Mouse (Mus musculus) liver, embryonic 16.5 days (tissue): ENCODE measurements at regions not wholly inside any gene's neighbourhood (a gene's known extent, or its start where the extent isn't known, plus 50 kb on each side); places are given as distances from the start of the nearest gene placed in this dataset.

Source experiments
- ATAC-seq: fragments of 200-750 bp; cut with Nextera tagmentation; 2 replicates; pipeline ENCODE4 v1.8.0; 2017; ENCODE audit warnings: low read depth, mild to moderate bottlenecking, moderate number of reproducible peaks, moderate library complexity
- H3K27ac ChIP-seq: fragments of 300-500 bp; sonication (generic); 2 replicates; pipeline ENCODE4 v1.5.1; 2014; ENCODE audit warnings: mild to moderate bottlenecking, low read length
- H3K27me3 ChIP-seq: fragments of 300-500 bp; sonication (generic); 2 replicates; pipeline ENCODE4 v1.6.1; 2014; ENCODE audit warnings: low read depth, low read length, mixed read lengths; ENCODE audit not compliant: control insufficient read depth, insufficient read depth
- H3K36me3 ChIP-seq: fragments of 300-500 bp; sonication (generic); 2 replicates; pipeline ENCODE4 v1.6.1; 2014; ENCODE audit warnings: mild to moderate bottlenecking; ENCODE audit not compliant: control insufficient read depth, insufficient read depth
- H3K4me1 ChIP-seq: fragments of 300-500 bp; sonication (generic); 2 replicates; pipeline ENCODE4 v1.6.1; 2014; ENCODE audit warnings: low read depth, low read length, mixed read lengths; ENCODE audit not compliant: control insufficient read depth
- H3K4me2 ChIP-seq: fragments of 300-500 bp; sonication (generic); 2 replicates; pipeline ENCODE4 v1.6.1; 2014; ENCODE audit warnings: low read depth, low read length, mixed read lengths
- H3K4me3 ChIP-seq: fragments of 300-500 bp; sonication (generic); 2 replicates; pipeline ENCODE4 v1.5.1; 2014; ENCODE audit warnings: low read depth, mild to moderate bottlenecking, low read length
- H3K9ac ChIP-seq: fragments of 300-500 bp; sonication (generic); 2 replicates; pipeline ENCODE4 v1.6.1; 2014; ENCODE audit warnings: low read depth, low read length
- H3K9me3 ChIP-seq: fragments of 300-500 bp; sonication (generic); replicated peaks from 2 replicates; pipeline ENCODE4 v1.6.1; 2016; ENCODE audit warnings: low read length; ENCODE audit not compliant: control insufficient read depth
- WGBS: fragments of 180-500 bp; shearing (Covaris S2); extraction: QIAGEN DNeasy Blood & Tissue Kit; methylation state at CpG from one replicate; pipeline ENCODE4 v1.1.7; 2014; ENCODE audit not compliant: insufficient replicate concordance; 5-methylcytosine and 5-hydroxymethylcytosine counted together

- WGBS, result 59% methylated on average over 3 of the region's 3 CpGs
- Histone ChIP-seq H3K4me2 (no peak overlapping the region), H3K27me3 (no peaks in the 10 kb centered on the region), H3K4me3 (no peak overlapping the region), H3K36me3 (no peaks in the 10 kb centered on the region), H3K4me1 (no peaks in the 10 kb centered on the region), H3K27ac (no peak overlapping the region), H3K9ac (no peak overlapping the region), H3K9me3 (no peaks in the 10 kb centered on the region)
- no peak for ATAC-seq
Observed at GRCm38 (mm10) chr12:15216180-15216579, 600.5 kb downstream of the Trib2 start.

GRCm38 (mm10) chr12:15174411-15175041, 642.2 kb downstream of the Trib2 start:
- no peak for ATAC-seq
- Histone ChIP-seq H3K9me3 (no peaks in the 10 kb centered on the region), H3K4me2 (no peak overlapping the region), H3K9ac (no peak overlapping the region), H3K27ac (no peak overlapping the region), H3K27me3 (no peaks in the 10 kb centered on the region), H3K4me1 (no peaks in the 10 kb centered on the region), H3K36me3 (no peaks in the 10 kb centered on the region), H3K4me3 (no peak overlapping the region)
- 44% methylated on average over 6 of the region's 6 CpGs for WGBS

GRCm38 (mm10) chr12:15162605-15163004, 654.1 kb downstream of the Trib2 start:
- Histone ChIP-seq H3K9me3 (no peaks in the 10 kb centered on the region), H3K9ac (no peak overlapping the region), H3K36me3 (no peaks in the 10 kb centered on the region), H3K27ac (no peak overlapping the region), H3K4me2 (no peak overlapping the region), H3K4me3 (no peak overlapping the region), H3K27me3 (no peaks in the 10 kb centered on the region), H3K4me1 (no peaks in the 10 kb centered on the region)
- no peak for ATAC-seq
- 59% methylated on average over 5 of the region's 5 CpGs for WGBS

GRCm38 (mm10) chr12:15161864-15162263, 654.9 kb downstream of the Trib2 start:
- no peak for ATAC-seq
- Histone ChIP-seq H3K4me3 (no peak overlapping the region), H3K9me3 (no peaks in the 10 kb centered on the region), H3K4me2 (no peak overlapping the region), H3K4me1 (no peaks in the 10 kb centered on the region), H3K9ac (no peak overlapping the region), H3K27ac (no peak overlapping the region), H3K27me3 (no peaks in the 10 kb centered on the region), H3K36me3 (no peaks in the 10 kb centered on the region)
- WGBS, result 46% methylated on average over 3 of the region's 3 CpGs

- Histone ChIP-seq H3K9me3 (no peaks in the 10 kb centered on the region), H3K27ac (no peak overlapping the region), H3K36me3 (no peaks in the 10 kb centered on the region), H3K27me3 (no peaks in the 10 kb centered on the region), H3K4me3 (no peak overlapping the region), H3K4me1 (no peaks in the 10 kb centered on the region), H3K9ac (no peak overlapping the region), H3K4me2 (no peak overlapping the region)
- WGBS, result 56% methylated on average over 2 of the region's 2 CpGs
- no peak for ATAC-seq
Observed at GRCm38 (mm10) chr12:15160478-15160998, 656.2 kb downstream of the Trib2 start.

- H3K4me3 ChIP-seq, result no peak overlapping the region
- no peaks in the 10 kb centered on the region for H3K36me3 ChIP-seq
- H3K9ac ChIP-seq, result no peak overlapping the region
- ATAC-seq, result no peak
- no peaks in the 10 kb centered on the region for H3K4me1 ChIP-seq
- WGBS, result 26% methylated on average over 2 of the region's 2 CpGs
- H3K27me3 ChIP-seq, result no peaks in the 10 kb centered on the region
- H3K9me3 ChIP-seq, result no peaks in the 10 kb centered on the region; the same call in 1 of the 2 replicates
- H3K27ac ChIP-seq, result no peak overlapping the region
- H3K4me2 ChIP-seq, result no peak overlapping the region
Observed at GRCm38 (mm10) chr12:15146398-15146797, 670.3 kb downstream of the Trib2 start.

GRCm38 (mm10) chr12:15137039-15137438, 679.7 kb downstream of the Trib2 start:
- H3K9me3 ChIP-seq, result no peaks in the 10 kb centered on the region
- no peak overlapping the region for H3K9ac ChIP-seq
- WGBS, result 54% methylated on average over 5 of the region's 5 CpGs
- H3K4me1 ChIP-seq, result no peaks in the 10 kb centered on the region
- H3K36me3 ChIP-seq, result no peaks in the 10 kb centered on the region
- H3K4me3 ChIP-seq, result no peak overlapping the region
- no peak for ATAC-seq
- no peak overlapping the region for H3K4me2 ChIP-seq
- H3K27me3 ChIP-seq, result no peaks in the 10 kb centered on the region
- H3K27ac ChIP-seq, result no peak overlapping the region

GRCm38 (mm10) chr12:15124179-15124578, 692.5 kb downstream of the Trib2 start:
- H3K9me3 ChIP-seq, result no peaks in the 10 kb centered on the region
- 47% methylated on average over 3 of the region's 3 CpGs for WGBS
- H3K27me3 ChIP-seq, result no peaks in the 10 kb centered on the region
- H3K27ac ChIP-seq, result no peak overlapping the region
- no peak overlapping the region for H3K4me2 ChIP-seq
- H3K4me1 ChIP-seq, result no peaks in the 10 kb centered on the region
- no peaks in the 10 kb centered on the region for H3K36me3 ChIP-seq
- no peak overlapping the region for H3K9ac ChIP-seq
- H3K4me3 ChIP-seq, result no peak overlapping the region
- no peak for ATAC-seq

- no peaks in the 10 kb centered on the region for H3K27me3 ChIP-seq
- WGBS, result 61% methylated on average over 4 of the region's 4 CpGs
- no peaks in the 10 kb centered on the region for H3K9me3 ChIP-seq
- H3K4me1 ChIP-seq, result no peaks in the 10 kb centered on the region
- H3K27ac ChIP-seq, result no peak overlapping the region
- H3K4me3 ChIP-seq, result no peak overlapping the region
- H3K36me3 ChIP-seq, result no peaks in the 10 kb centered on the region
- no peak overlapping the region for H3K4me2 ChIP-seq
- no peak overlapping the region for H3K9ac ChIP-seq
- ATAC-seq, result no peak
Observed at GRCm38 (mm10) chr12:15122586-15123212, 694.0 kb downstream of the Trib2 start.
